Mouse (Mus musculus) right cerebral cortex, postnatal 10 days (tissue): ENCODE measurements around the gene Pecam1.
A peak's percentile ranks its signal among the peaks of the same experiment; 100 is the strongest.

Experiments used
- DNase-seq, 2 experiments: peaks; one replicate each; pipeline ENCODE4 v3.0.0; 2021; ENCODE audit warnings: low spot score in 2 of 2

Pecam1 gene

DNA sequence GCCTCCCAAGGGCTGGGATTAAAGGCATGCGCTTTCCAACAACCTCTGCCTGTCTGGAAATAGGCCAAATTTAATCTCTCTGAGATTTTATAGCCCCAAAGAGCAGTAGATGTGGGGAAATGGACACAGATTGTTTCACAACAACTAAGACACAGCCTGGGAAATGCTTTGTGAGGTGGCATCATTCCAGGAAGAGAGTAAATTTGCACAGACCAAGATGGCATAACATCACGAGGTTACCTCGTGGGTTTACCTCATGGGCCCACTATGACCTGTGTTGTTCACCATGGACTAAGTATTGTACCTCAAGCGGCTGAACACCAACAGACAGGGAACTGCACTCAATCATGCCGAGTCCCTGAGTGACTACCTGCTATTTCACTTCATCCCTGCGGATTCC, 52.1 kb downstream of the Pecam1 start:
- DNase-seq, result no peak

DNA sequence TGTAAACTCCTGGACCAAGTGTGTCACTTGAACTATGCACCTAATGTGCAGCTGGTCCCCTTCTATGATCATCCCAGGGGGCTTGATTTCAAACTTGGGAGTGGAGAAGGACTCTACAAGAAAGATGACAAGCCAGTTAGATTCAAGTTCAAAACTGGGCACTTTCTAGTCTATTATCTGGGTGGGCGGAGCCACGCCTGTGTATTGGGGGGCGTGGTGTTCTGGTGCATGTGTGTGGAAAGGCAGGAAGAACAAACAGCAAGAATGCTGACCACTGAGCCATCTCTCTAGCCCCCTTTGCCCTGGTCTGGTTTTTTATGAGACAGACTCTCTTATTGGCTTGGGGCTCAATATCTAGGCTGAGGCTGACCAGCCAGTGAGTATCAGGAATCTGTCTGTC, 54.5 kb downstream of the Pecam1 start:
- DNase-seq, result no peak

DNA sequence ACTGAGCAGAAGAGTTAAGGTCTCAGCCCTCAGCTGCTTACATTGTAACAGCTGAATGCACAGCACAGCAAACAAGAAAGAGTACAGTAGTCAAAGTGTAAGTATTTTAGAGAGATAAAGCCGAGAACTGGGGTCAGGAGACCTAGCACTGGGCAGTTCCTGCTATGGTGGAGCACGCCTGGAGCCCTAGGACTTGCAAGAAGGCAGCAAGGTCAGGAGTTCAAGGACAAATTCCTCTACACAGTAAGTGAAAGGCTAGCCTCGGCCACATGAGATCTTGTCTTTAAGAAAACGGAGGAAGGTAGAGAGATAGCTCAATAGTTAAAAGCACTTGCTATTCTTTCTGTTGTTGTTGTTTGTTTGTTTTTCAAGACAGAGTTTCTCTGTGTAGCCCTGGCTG, 57.5 kb downstream of the Pecam1 start:
- DNase-seq, result no peak

DNA sequence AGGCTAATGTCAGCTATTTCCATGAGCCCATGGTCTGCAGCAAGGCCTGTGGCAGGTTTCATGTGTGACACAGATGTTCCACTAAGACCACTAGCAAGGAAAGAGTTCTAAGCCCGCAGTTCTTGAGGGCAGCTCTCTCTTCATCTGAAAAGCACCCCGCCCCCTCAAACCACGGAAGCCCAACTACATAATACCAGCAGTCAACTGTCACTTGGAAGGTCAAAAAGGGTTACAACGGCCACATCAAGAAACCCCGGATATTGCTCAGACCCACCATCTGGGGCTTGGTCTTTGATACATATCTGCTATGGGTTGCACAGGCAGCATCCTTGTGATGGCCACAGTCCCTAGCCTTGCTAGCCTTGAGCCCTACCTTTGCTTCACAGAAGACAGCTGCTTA, 62.1 kb downstream of the Pecam1 start:
- no peak for DNase-seq

DNA sequence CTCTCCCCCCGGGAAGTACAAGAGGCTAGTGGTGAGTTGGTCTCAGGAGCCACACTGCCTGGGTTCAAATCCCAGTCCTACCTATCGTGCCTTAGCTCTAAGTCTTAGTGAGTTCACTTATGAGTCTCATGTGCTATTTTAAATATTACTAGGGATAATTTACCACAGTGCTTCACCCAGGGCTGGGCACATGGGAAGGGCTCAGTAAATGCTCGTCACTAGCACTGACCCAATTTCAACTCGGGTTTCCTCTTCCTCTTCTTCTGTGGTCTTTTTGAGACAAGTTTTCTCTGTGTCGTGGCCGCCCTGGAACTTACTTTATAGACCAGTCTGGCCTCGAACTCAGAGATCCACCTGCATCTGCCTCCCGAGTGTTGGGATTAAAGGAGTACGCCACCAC, 63.1 kb downstream of the Pecam1 start:
- no peak for DNase-seq

DNA sequence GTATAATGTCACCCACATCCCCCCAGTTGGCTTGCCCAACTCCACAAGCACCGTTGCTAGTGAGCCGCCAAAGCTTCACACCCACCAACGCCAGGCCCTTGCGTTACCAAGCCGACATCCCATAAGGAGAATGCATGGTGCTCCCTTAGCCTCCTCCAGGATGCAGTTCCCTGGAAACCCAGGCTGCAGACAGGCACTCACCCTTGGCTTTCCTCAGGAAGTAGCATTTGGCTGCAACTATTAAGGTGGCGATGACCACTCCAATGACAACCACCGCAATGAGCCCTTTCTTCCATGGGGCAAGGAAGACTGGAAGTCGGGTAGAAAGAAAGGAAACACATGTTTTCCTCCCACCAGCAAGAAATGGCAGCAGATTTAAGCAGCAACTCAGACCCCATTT, 66.4 kb downstream of the Pecam1 start:
- DNase-seq, result no peak

DNA sequence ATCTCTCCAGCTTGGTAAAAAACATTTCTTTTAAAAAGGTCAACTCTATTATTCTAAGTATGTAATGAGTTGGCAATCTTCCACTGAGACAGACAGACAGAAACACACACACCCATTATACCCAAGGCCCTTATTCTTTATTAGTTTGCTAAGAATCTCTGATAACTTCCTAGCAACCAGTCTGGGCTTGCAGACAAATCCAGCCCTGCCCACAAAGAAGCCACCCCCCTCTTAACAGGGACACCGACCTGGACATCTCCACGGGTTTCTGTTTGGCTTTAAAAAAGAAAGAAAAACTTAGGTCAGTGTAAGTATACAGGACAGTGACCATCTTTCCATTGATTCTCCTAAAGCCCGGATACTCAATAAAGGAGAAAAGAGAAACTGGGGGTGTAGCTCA, 67.1 kb downstream of the Pecam1 start:
- no peak for DNase-seq

DNA sequence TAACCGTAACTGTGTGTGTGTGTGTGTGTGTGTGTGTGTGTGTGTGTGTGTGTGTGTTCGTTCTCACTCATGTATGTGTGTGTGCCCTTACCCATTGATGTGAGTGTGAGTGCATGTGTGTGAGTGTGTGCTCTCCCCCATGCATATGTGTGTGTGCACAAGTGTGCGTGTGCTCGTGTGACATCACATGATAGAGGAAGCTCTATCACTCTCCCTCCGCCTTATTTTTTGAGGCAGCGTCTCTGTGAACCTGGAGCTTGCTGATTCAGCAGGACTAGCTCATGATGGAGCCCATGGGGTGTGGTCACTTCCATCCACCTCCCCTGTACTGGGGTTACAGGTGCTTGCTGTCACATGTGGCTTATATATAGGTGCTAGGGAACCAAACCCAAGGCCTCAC, 69.3 kb downstream of the Pecam1 start:
- DNase-seq, result no peak

DNA sequence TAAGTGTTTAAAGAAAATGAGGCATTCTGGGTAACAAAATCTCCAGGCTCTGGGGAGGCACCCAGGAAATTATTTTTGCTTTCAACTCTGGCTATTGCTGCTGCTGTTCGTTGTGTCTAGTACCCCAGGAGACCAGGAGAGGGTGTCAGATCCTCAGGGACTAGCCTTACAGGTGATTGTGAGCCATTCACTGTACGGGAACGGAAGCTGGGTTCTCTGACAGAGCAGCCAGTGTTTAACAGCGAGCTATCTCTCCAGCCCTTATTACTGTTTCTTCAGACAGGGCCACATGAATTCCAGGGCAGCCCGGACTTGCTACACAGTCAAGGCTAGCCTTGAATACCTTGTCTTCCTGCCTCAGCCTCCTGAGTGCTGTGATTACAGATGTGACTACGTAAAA, 70.6 kb downstream of the Pecam1 start:
- peak in 1 of 2 experiments; percentile 37 for DNase-seq

DNA sequence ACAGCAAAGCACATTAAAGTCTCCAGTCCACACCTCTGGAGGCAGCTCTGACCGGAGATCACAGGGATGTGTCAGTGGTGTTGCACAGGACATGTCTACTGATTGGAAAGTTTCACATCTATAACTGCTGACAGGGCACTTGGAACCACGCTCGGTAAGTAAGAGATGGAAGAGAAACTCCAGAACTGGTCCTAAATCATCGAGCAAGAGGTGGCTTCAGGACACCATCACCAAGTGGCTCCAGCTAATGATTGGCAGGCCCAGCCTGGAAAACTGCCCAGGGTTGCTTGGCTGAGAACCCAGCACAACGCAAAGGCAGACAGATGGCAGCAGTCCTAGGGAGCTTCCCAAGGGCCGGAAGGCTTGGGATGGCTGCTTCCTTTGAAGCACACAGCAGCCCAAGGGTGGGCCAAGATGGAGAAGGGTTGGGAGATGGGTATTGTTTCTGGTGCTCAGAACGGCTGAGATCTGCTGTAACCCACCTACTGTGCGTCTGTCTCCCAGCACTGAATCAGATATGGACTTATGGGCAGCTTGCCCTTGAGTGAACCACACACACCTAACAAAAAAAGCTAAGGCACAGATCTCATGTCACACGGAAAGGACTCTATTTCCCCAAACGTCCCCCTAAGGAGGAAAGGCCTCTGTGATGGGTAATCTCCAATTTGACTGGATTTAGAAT, 72.4 kb downstream of the Pecam1 start:
- peak; percentile 89 to 92 for DNase-seq

DNA sequence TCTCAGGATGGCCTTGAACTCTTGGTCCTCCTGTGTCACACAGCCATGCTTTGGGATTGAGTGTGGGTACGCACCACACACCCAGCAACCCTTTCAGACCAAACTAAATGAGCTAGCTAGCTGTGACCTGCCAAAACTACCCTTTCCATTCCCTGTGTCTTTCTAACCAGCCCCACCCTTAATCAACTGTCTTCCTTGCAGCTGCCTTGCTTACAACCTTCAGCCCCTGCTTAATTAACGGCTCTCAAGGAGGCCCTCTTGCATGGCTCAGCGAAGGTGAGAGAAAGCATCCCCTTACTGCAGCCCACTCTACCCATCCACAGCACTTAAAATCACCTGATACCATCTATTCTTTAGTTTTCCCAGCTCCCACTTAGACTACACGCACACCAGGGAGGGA, 73.1 kb downstream of the Pecam1 start:
- no peak for DNase-seq

DNA sequence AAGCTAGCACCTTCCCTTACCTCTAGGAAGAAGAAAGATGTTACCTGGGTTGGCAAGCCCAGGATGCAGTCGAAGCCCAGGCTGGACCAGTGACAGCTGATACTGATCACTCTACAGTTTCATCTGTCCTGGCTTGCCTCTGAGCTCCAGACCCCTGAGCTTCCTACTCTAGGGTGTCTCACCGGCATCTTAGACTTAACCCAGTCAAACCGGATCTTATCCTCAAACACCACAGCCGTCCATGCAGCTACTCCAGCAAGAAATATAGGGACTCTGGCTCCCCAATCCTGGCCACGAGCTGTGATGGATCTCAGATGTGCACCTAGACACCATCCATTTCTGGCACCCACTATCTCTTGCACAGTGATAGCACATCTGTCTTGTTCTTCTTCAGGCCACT, 74.6 kb downstream of the Pecam1 start:
- no peak for DNase-seq

DNA sequence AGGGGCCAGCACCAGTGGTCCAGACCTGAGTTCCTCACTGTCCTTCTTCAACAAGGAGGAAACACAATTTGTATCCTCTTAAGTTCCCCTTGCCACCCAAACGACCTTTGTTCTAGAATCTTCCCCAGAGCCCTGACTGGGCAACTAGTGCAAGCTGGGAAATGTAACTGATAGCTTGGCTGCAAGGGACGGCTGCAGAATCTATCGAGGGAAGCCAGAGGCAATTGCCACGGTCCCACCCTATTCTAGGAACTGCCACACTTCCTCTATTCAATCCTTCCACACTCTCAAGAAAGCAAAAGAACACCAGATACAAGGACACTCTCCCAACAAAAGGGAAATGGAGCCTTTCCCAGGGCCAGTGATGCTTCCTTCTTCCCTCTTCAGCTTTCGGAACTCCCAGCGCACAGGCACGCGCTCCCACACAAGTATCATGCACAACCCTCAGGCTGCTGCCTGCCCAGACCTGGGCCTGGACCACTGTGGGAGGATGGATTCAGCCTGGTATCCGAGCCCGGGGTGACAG, 75.2 kb downstream of the Pecam1 start:
- DNase-seq, result peak; percentile 48 to 56

DNA sequence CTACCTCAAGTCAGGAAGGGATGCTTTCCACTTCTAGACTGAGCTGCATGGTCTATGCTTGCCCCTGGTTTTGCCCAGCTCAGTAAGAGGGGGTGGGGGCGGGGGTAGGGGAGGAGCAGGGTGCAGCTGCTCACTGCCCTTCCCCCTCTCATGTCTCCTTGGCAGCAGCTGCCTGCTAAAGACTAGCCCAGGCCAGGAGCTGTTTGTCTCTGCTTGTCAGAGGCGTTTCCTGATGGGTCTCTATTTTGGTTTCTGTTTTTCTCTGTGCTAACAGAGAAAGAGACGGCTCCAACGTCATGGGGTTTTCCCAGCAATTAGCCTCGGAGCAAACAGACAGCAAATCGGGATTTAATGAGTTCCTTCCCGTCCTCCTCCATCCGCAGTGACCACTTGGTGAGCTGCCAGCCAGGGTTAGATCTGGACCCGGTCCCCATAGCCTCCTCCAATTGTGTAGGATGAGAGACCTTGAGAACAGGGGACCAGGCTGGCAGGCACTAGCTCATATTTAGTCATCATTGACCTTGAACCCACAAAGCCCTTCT, 75.7 kb downstream of the Pecam1 start:
- DNase-seq, result peak; percentile 73 to 87

DNA sequence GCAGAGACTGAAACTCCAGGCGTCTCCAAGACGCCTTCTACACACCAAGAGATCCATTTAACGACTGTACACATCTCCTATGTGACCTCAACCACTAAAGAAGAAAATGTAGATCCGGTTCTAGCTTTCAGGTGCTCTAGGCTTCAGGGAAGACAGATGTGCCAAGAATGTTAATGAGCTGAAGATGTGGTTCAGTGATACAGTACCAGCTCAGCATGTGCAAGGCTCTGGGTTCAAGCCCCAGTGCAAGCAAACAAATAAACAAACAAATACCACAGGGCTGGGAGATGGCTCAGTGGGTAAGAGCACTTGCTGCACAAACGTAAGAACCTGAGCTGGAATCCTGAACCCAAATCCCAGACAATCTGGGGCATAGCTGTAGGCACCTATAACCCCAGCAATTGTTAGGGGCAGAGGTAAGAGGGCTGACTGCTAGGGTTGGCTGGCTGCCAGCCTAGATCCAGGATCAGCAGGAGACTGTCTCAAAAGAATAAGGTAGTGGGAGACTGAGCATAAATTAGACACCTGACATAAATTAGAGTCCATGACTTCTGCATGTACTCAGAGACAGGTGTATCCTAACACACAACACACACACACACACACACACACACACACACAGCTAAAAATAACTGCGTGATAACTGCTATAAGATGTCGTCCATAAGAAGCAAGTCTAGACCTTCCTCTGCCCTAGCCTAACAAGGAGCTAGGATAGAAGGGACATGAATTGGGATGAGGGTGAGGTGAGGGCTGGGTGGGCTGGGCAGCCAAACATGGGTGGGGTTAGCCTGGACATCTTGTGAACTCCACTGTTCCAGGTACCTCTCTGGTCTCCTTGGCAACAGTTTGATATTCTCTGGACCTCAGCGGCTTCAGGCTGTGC, 76.5 kb downstream of the Pecam1 start:
- no peak for DNase-seq

DNA sequence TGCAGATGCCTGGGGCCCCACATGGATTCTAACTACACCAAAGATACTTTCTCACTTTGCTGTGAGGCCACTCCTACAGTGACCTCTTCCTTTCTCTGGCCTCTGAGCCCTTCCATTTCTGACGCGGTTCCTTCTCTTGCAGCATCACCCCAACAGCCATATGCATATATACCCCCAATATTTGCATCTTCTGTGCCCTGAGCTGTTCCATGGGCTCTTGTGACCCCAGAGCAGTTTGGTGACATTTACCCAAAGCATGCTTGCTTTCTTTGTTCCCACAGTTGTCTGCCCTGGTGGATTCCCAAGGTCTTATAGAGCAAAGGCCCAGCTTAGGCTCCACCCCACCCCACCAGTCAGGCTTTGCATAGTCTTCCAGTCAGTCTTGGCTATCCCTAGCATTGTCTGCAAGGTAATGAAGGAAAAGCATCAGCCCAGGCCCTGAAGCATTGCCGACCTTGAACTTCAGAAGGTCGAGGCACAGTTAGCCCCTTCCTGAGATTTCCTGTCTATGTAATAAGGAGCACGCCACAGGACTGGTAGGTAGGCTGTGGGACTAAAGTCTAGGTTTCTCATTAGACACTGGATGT, 77.4 kb downstream of the Pecam1 start:
- no peak for DNase-seq

DNA sequence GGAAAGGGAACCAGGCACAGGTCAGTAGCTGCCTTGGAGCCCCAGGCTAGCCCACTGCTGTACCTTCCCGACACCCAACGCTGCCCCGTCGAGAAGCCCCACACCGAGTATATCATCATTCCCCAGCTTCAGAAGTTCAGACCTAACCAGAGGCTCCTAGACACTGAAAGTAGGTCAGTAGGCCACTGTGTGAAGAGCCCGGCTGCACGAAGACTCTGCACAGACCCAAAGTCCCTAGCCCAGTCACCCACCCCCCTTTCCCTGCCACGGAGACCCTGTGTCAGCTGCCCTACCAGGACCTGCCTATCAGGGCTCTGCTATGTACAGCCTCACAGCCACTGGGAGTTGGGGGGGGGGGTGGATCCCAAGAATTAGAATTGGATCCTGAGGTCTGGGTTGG, 78.6 kb downstream of the Pecam1 start:
- DNase-seq, result no peak

DNA sequence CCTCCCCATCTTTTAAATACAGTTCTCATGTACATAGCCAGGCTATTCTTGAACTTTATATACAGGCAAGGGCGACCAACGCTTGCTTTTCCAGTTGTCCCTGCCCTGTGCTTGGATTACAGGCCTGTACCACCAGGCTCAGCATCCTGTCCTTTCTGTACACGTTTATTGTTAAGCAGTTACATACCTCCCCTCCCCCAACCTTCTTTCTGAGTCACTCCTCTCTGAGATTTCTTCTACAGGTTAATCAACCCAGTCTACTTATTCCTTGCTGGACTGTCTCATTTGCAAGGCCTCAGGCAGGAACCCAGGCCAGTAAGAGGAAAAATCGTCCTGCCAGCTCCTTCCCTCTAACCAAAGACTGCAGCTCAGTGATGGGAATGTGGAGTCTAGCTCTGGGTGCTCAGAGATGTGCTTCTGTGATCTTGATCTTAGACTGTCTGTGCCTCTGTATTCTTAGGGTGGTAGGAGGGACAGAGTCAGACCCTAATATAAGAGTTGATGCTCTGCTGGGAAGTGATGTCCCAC, 79.4 kb downstream of the Pecam1 start:
- DNase-seq, result no peak

DNA sequence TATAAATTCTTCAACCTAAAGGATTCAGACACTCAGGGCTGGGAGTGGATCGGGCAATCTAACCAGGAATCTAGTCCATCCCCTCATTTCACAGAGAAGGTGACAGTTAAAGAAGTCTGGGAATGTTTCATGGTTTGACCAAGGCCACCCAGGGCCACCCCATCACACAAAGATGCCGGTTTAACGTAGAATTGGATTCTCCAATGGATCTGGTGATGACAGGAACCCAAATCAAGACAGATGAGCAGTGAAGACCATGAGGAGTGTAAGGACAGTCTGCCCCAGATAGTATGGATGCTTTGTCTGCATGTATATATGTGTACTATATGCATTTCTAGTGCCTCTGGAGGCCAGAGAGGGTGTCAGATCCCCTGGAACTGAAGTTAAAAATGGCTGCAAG, 80.2 kb downstream of the Pecam1 start:
- DNase-seq, result no peak

DNA sequence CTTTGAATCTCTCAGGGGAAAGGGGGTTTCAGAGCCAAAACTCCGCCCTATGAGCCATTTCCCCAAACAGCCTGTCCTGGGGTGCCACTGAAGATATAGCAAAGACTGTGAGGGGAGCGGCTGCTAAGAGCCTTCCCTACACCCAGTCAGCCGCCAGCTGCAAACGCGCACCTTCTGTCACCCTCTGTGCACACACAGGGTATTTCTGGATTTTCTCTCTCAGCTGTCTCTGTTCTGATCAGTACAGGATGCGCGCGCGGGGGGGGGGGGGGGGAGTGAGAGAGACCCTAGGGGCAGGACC, 80.6 kb downstream of the Pecam1 start:
- peak; percentile 38 to 56 for DNase-seq

DNA sequence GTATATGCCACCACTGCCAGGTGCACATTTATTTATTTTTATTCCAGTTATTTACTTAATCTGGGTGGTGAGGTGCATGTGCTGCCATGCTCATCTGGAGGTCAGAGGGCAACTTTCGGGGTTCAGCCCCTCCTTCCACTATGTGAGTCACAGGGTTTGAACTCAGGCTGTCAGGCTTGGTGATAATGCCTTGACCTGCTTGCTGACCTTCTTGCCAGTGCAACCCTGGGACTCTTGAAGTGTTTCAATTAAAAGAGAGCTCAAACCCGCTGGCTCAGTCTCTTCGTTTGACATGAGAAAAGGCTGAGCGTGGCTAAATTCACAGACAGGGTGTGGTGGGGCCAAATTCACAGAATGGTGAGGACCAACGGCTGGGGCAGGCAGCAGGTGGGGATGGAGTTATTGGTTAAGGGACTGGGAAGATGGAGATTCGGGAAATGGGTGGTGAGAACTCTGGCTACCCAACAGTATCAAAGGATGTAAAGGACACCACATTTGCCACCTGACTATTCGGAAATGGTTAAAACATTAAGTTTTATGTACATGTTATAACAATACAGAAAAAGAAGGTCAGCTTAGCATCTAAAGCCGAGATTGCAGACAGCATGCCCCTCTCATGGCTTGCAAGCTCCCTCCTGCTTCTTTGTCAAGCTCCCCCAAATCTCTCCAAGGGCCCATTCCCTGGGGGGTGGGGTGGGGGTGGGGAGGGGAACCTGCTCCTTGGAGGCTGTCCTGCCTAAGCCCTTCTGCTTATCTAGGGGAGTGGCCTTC, 81.1 kb downstream of the Pecam1 start:
- DNase-seq, result no peak

DNA sequence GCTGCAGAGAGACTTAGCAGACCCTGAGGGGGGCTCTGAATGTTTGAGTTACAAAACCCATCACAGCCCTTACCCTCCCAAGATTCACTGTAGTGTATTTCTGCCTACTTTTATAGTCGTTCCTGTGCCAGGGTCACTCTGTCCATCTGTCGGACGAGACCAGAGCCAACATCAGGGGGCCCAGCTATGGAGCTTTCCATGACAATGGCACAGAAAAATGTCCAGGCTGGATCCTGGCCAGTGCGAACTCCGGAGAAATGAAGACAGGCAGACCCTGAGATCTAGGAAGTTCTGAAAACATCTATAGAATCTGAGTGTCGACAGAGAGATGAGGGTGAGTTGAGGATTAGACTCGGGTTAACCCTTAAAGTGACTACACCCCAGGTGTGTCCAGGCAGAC, 82.1 kb downstream of the Pecam1 start:
- no peak for DNase-seq
